Mouse (Mus musculus) cerebellum, adult 9-11 months (tissue): ENCODE results near the gene Thop1.
"Not testable (repeated sequence)": the region's sequence is repeated elsewhere in the genome, so short reads cannot be mapped to it uniquely, and the experiment has no call there.

Experiments
- DNase-seq: peaks from one replicate; pipeline ENCODE4 v3.0.0; 2022

Gene Thop1

DNA sequence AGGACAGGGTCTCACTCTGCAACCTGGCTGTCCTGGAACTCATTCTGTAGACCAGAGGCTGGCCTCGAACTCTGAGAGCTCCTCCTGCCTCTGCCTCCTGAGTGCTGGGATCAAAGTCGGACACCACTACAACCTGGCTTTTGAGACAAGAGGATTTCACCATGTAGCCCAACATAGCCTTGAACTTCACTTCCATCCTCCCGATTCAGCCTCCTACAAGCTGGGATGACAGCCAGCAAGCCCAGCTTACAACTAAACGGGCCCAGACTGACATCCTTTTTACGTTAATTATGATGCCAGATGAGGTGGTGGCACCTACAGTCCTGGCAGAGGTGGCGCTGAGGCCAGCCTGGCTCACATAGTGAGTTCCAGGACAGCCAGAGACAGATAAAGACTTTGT is 10.9 kb upstream of the Thop1 start:
- no peak for DNase-seq

DNA sequence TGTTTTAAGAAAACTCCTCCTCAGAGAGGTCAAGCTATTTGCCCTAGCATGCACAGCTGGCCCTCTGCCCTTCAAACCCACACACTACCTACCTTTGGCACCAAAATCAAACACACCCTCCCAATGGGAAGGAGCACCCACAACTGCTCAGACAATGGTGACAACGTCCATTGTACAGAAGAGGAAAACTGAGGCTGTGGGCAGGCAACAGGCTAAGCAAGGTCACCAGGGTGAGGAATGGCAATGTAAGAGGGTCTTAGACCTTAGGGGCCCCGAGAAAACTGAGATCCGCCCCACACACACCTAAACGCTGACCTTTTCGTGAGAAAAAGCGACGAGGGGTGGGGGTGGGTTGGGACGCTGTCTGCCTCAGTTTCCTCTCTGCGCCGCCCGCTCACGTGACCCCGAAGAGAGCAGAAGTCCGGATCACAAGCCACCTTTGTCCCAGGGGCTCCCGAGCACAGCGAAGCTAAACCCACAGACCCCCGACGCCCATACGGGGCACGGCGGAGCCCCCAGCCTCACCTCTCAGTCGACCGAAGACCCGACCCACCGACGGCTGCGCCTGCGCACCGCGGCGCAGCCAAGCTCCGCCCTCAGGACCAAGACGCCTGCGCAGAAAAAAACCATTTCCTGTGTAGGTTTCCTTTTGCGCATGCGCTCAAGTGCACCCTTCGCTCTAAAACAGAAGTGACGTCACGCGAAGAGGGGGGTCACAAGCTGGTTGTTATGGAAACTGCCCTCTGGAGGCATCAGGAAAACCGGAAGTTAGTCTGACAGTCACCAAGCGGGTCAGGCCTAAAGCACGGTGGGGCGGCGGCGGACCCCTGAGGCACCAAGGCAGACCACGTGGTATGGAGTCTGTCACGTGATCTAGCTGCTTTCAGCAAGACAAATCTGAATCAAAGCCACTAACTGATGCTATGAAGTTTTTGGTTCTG is 10.0 kb upstream of the Thop1 start, which contains the start of gene Sgta:
Gene Sgta, minus strand, starts transcription at position 579 of the 941 bp plus-strand sequence.
- peak; percentile 100 for DNase-seq

DNA sequence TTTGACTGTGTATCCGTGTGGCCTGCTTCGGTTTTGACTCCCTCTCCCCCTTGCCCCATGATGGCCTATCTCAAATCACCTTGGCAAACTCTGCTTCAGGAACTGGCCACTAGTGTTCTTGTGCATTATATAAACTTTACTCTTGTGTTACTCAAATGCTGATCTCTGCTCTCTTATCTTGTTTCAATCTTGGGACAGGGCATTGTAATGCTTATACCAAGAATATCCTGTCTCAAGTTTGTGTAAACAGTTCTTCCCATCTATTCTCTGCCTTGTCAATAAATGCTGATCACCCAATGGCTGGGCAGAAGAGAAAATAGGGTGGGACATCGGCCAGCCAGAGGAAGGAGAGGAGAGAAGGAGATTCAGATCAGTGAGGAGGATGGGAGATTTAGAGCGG is 7.1 kb upstream of the Thop1 start:
- DNase-seq: no peak

DNA sequence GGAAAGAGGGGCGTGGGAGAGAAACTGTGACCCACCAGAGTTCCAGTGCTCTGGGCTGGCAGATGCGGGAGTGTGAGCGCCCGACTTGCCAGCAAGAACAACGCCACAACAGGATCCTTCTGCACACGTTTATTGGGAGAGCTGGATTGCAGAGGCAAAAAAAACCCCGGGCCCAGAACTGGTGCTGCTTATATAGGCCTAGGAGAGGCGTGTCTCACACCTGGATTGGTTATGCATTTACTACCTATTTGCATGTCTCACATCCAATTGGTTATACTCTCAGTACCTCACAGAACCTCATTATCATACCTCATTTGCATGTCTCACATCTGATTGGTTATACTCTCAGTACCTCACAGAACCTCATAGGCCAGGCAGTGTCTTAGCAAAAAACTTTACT is 5.3 kb upstream of the Thop1 start:
- not testable (repeated sequence) for DNase-seq

DNA sequence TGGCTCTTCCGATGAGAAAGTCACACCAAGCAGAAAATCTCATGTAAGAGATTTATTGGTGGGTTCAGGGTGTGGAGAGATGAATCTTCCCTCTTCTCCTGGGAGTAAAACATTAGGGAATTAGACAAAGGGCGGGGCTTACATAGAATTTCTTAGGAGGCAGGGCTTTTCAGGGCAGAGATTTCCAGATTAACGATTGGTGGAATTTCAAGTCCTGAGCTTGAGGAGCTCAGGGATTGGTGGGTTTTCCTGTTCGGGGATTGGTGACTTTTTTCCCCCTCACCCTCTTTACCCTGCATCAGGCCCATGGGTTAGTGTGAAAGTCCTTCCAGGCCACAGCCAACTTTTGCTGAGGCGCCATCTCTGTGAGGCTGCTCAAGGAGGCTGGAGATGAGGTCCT is 1.1 kb upstream of the Thop1 start:
- no peak for DNase-seq

DNA sequence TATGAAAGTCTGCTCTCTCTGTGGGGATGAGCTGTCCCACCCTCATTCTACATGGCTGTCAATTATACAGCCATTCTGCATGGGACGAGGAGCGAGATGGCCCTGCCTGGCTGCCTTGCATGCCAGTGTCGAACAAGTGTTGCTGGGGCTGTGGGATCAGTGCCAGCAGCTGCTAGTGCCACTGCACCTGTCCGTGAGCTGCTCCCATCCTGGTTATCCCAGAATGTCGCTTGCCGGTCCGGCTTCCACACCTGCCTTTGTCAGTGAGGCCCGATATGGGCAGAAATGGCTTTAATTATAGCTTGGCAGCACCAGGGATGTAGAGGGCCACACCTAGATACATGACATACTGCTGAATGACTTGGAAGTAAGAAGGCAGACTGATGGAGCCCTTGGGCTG is 2.5 kb downstream of the Thop1 start:
- no peak for DNase-seq

DNA sequence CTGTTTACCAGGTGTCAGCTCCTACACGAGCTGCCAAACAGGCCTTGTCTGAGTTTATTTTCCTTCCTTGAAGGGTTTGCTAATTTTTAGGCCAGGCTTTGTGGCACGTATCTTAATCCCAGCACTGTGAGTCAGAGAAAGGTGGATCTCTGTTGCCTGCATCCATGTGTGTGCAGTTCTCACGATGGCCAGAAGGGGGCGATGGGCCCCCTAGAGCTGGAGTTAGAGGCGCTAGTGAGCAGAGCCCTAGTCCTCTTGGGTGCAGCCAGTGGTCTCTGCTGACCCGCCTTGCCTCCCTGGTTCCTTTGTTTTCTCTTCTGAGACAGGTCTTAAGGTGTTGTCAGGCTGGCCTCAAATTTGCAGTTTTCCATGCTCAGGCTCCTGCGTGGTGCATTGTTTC is 3.6 kb downstream of the Thop1 start:
- no peak for DNase-seq

DNA sequence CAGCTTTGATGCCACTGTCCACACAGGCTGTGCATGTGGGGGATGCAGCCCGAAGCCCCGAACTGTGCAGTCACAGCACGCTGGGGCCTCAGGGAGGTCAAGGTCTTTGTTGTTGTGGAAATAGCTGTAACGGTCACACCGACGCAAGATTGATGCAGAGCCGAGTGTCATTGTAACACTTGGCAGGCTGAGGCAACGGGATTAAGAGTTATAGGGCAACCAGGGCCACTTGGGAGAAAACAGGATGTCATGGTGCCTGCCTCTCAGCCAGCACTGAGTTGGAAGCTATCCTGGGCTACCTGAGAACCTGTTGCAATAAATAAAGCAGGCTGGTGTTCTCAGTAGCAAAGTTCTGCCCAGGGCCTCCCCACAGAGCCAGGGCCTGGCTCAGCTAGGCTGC is 5.9 kb downstream of the Thop1 start:
- DNase-seq: no peak

DNA sequence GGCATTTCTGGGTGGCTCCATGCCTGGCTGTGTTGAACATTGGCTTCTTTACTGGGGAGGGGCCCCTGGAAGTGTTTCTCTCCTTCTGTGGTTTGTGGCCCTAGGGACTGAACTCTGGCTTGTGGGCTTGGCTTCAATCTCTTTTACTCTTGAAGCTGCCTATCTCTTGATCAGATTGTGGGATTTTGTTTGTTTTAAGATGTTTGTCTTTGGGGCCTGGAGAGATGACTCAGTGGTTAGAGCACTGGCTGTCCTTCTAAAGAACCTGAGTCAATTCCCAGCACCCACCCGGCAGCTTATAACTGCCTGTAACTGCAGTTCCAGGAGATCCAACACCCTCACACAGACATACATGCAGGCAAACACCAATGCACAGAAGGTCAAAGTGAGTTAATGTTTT is 6.5 kb downstream of the Thop1 start:
- DNase-seq: no peak

DNA sequence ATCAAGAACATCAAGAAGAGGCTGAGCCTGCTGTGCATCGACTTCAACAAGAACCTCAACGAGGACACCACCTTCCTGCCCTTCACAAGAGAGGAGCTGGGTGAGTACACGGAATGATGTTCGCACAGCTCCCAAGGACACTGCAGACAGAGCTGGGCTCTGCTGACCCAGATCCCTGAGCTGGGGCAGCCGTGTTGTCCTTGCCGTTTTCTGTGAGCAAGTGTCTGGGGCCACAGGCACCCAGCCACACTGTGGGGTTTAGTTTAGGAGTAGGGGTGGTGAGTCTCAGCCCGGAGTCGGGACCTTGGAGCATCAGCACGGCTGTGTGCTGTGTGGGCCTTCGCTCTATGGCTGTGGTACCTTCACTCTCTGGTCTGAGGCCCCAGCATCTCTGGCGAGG is 8.1 kb downstream of the Thop1 start:
- no peak for DNase-seq

DNA sequence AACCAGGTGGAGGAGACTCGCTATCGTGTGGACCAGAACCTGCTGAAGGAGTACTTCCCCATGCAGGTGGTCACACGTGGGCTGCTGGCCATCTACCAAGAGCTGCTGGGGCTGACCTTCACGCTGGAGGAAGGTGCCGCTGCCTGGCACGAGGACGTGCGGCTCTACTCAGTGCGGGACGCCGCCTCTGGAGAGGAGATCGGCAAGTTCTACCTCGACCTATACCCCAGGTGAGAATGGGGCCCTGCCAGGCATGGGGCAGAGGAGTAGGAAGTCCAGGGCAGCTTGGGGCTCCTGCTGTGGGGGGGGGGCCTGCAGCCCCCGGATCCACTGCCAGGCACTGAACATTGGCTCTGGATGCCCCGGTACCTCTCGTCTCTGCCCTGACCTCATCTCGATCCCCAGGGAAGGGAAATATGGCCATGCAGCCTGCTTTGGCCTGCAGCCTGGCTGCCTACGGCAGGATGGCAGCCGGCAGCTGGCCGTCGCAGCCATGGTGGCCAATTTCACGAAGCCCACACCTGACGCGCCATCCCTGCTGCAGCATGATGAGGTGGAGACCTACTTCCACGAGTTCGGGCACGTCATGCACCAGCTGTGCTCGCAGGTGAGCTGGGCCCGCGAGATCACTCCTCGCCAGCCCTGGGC is 10.3 kb downstream of the Thop1 start:
- peak; percentile 62 for DNase-seq

DNA sequence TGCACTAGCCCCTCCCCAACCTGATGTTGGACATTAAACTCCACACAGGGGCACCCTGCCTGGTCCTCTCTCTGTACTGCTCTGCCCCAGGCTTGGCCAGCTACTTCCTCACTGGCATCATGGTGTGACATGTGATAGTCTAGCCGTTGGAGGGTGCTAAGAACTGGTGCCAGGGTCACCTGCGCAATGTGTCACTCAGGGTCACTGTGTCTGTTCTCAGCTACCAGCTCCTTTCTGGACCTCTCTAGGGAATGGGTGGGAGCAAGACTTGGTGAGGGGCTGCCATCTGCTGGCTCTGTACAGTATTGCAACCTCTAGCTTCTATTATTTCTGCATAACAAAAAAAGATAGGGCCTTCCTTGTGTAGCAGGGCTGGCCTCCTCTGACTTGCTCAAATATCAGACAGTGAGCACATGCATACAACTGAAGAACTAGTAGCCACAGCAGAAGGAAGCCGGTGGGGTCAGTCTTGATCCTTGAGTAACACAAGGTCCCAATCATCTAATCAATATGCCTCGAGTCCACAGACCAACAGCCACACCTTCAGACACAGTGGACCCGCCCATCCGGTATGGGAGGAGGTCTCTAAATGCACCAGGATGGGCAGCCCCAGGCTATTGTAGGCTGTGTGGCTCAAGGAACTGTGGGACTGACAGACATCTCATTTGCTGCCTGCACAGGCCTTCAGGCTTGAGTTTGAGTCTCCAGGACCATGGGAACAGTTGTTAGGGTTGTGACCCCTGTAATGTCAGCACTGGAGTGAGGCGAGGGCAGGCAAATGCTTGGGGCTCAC is 12.5 kb downstream of the Thop1 start:
- DNase-seq: peak; percentile 77

DNA sequence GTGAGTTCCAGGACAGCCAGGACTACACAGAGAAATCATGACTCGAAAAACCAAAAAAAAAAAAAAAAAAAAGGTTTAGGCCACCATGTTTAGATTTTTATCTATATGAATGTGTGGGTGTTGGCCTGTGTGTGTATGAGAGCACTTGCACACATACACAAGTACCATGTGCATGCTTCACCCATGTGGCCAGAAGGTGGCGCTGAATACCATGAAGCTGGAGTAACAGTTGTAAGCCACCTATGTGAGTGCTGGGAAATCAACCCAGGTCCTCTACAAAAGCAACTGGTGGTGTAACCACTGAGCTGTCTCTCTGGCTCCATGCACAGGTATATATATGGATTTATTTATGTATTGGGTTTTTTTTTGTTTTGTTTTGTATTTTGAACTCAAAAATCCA is 17.2 kb downstream of the Thop1 start:
- DNase-seq: no peak

DNA sequence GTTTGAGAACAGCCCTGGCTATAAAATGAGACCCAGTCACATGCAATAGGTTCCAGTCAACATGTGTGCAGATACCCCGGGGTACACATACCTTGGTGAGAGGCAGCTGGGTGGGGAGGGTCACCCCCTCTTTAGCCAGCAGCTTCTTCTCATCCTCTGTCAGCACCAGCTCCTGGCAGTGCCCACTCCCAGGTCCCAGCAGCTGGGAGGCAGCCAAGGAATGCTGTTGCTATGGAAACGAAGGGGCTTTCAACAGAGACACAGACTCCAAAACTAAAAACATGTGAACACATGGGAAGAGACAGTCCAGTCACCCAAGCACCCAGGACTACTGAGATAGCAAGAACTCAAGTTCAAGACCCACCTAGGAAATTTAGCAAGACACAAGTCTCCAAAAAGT is 19.4 kb downstream of the Thop1 start:
- no peak for DNase-seq

DNA sequence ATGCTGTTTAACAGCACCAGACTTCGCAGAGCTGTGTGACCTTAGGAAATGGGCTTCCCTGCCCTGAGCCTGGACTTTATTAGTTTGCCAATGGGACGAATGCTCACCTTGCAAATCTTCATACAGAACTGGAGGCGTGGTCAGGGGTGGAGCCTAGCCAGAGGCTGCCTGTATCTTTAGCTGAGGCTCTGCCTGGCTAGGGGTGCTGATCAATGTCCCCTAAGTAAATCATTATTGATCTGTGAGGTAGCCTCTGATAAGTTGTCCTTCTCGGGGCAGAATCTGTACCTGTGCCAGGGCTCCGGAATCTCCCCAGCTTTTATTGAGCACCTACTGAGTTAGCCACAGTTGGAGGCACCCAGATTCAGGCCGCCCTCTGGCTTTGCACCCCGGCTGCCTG is 20.8 kb downstream of the Thop1 start:
- no peak for DNase-seq

DNA sequence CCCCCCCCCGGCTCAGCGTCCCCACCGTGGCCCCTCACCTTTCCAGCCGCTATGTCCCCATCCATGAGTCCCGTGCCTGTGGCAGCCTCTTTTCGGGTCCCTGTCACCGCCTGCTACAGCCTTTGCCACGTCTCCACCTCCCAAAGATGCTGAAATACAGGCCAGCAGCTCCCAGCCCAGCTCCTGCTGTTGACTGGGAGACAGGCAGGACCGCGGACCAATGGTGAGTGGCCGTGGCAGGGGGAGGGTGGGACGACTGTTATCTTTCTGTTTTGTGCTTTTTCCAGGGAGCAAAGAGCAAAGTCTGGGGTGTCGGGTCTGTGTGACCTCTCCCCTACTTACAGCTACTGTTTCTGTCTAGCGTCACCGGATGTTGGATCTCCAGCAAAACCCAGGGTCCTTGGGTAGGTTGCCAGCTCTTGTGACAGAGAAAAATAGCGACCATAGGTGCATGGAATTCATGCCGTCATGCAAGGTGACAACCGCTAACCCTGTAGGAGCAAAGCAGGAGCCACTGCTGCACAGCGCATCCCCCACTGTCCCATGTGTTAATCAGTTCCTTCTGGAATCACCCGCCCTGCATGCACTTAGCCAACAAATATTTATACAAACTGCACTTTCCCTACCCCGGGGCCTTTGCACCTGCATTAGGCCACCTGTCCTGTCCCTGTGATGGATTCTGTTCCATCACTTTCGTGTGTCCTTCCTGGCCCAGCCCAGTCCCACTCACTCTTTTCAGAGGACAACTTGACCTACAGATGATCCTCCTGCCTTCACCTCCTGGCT is 22.8 kb downstream of the Thop1 start:
- no peak for DNase-seq

DNA sequence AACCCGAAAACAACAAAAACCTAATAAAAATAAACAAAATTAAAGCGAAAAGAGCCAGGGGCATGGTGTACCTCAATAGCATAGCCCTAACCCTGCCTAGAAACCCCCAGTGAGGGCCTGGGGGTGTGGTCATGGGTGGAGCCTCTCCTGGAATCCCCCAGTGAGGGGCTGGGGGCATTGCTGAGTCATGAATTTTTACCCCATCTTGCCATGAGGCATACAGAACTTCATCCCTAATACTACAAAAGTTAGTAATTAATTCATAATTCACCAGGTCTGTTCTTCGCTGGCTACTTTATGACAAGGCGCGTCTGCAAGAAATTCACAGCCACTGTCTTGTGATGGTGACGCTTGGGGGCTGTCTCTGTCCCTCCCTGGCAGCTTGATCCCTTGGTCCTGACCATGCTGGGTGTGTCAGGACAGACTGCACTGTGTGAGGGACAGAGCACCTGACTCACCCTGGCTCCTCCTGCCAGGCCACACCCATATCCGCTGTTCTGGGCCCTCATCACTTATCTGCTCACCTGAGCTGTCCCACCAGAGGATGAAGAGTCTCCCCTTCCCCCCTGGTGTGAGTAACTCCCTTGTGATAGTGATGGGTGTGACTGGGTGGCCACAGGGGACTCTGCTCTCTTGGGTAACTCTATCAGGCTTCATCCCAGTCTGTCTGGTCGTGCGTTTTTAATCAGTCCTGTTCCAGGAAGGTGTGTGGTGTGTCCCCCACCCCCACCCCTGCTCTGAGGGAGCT is 25.3 kb downstream of the Thop1 start:
- DNase-seq: no peak

DNA sequence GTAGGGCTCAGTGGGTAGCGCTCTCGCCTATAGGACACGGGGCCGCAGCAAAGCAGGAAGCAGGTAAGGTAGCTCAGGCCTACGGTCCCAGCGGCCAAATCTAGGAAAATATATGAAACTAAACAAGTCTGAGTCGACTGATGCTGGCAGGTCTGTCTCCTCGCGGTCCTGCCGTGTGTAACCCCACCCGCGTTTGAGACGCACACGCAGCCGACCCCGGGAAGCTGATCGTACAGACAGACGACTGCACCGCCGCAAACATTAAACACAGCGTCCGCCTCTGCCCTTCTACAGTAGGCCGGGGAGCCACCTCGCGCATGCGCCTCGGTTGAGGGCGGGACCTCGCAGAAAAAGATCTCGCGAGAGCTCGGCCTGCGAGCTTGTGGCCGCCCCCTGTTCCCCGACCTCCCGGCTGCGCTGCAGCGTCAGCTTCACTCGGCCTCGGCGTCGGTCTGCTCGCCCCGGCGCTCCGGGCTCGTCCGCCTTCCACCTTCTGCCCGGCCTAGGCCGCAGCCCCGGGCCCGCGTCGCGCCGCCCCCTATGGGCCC is 35.8 kb downstream of the Thop1 start, which contains the start of gene Map2k2:
Gene Map2k2, plus strand, starts transcription at position 351 of the 548 bp plus-strand sequence.
- peak; percentile 97 for DNase-seq

DNA sequence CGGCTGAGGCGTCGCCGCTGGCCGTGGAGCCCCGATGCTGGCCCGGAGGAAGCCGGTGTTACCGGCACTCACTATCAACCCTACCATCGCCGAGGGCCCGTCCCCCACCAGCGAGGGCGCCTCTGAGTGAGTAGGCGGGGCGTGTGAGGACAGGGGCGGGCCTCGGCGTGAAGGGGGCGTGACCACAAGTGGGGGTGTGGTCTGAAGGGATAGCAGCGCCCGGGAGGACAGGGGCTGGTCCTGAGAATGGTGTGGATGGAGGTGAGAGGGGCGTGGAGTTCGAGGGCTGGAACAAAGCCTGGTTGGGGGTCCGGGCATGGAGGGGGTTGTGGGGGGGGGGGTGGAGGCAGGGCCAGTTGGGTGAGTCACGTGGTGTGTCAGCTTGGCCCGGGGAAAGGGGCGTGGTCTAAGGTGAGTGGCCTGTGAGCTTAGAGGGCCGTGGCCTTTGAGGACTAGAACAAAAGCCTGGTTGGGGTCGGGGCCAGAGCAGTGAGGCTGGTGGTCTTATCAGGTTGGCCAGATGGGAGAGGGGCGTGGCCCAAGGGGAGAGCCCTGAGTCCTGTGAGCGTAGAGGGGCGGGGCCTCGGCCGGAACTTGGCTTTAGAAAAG is 36.4 kb downstream of the Thop1 start:
- DNase-seq: peak; percentile 87

DNA sequence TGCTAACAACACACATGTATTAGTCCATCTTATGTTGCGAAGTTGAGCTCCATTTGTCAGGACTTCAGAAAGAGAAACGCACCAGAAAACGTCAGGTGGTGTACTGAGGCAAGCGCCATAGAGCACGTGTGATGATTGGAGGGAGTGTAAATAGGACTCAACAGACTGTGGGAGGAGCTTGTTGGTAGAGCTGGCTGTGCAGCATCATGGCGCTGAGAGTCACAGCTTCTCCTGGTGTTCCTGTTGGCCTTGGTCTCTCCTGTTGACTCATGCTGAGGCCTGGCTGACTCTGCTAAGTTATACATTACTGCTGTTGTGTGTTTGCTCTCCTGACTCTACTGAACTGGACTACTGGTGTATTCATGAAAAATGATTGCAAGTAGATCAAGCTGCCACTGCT is 43.1 kb downstream of the Thop1 start:
- no peak for DNase-seq

DNA sequence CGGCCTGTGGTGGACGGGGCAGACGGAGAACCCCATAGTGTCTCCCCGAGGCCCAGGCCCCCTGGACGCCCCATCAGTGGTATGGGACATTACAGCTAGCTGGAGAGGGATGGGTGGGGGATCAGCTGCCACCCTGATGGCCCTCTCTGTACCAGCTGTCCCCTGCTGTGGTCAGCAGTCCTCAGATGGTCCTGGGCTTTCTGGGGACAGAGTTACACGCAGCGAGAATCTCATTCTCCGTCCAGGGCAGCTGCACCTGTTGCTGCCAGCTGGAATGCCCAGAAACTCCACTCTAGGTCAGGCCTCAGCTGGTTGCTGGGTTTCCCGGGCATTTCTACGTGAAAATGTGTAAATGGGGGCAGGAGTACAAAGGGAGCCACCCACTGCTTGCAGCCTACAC is 49.8 kb downstream of the Thop1 start:
- no peak for DNase-seq
